Mouse (Mus musculus) cerebellum, postnatal 10 days (tissue): ENCODE measurements around the gene Myo1b.

Experiments
- DNase-seq, 2 experiments: peaks; one replicate each; pipeline ENCODE4 v3.0.0; 2021; ENCODE audit warnings: mixed read lengths in 2 of 2

Myo1b gene

GRCm38 (mm10) chr1:51845264-51846036, 70.4 kb downstream of the Myo1b start:
- DNase-seq, result peak; percentile 61 to 75

GRCm38 (mm10) chr1:51837845-51838623, 77.8 kb downstream of the Myo1b start:
- DNase-seq, result peak; percentile 39 to 43

GRCm38 (mm10) chr1:51837311-51837710, 78.6 kb downstream of the Myo1b start:
- no peak for DNase-seq

- no peak for DNase-seq
Measured at GRCm38 (mm10) chr1:51835795-51836194, 80.1 kb downstream of the Myo1b start.

- DNase-seq, result no peak
Measured at GRCm38 (mm10) chr1:51834072-51834471, 81.8 kb downstream of the Myo1b start.

- no peak for DNase-seq
Measured at GRCm38 (mm10) chr1:51829353-51829752, 86.5 kb downstream of the Myo1b start.

- no peak for DNase-seq
Measured at GRCm38 (mm10) chr1:51822531-51822930, 93.3 kb downstream of the Myo1b start.

GRCm38 (mm10) chr1:51821701-51822495, 94.0 kb downstream of the Myo1b start:
- no peak for DNase-seq

- no peak for DNase-seq
Measured at GRCm38 (mm10) chr1:51820520-51820919, 95.4 kb downstream of the Myo1b start.

- no peak for DNase-seq
Measured at GRCm38 (mm10) chr1:51820013-51820441, 95.8 kb downstream of the Myo1b start.

GRCm38 (mm10) chr1:51815636-51816035, 100.2 kb downstream of the Myo1b start:
- no peak for DNase-seq

GRCm38 (mm10) chr1:51814854-51815630, 100.8 kb downstream of the Myo1b start:
- peak; percentile 57 to 64 for DNase-seq

- no peak for DNase-seq
Measured at GRCm38 (mm10) chr1:51808847-51809246, 107.0 kb downstream of the Myo1b start.

- no peak for DNase-seq
Measured at GRCm38 (mm10) chr1:51808228-51808627, 107.6 kb downstream of the Myo1b start.

GRCm38 (mm10) chr1:51805040-51805610, 110.7 kb downstream of the Myo1b start:
- DNase-seq, result no peak

GRCm38 (mm10) chr1:51804296-51805039, 111.4 kb downstream of the Myo1b start:
- no peak for DNase-seq

- peak; percentile 38 to 52 for DNase-seq
Measured at GRCm38 (mm10) chr1:51798011-51798471, 117.8 kb downstream of the Myo1b start.

GRCm38 (mm10) chr1:51795586-51796309, 120.1 kb downstream of the Myo1b start:
- peak; percentile 29 to 51 for DNase-seq

GRCm38 (mm10) chr1:51789269-51789668, 126.6 kb downstream of the Myo1b start:
- DNase-seq, result no peak

GRCm38 (mm10) chr1:51782091-51782490, 133.8 kb downstream of the Myo1b start:
- no peak for DNase-seq
